Mouse (Mus musculus) embryonic fibroblast, embryonic 13.5 days (primary cell): ENCODE data around the gene Epha4.

Source experiments
- CTCF ChIP-seq: IDR thresholded peaks from 2 replicates; pipeline ENCODE4 v1.5.1; 2011; ENCODE audit warnings: mild to moderate bottlenecking, control low read depth, low read length, moderate library complexity, borderline replicate concordance; ENCODE audit not compliant: insufficient read depth
- POLR2A ChIP-seq: IDR thresholded peaks from 2 replicates; pipeline ENCODE4 v1.6.1; 2011; ENCODE audit warnings: low read depth, mild to moderate bottlenecking, control low read depth, low read length, moderate library complexity

DNA sequence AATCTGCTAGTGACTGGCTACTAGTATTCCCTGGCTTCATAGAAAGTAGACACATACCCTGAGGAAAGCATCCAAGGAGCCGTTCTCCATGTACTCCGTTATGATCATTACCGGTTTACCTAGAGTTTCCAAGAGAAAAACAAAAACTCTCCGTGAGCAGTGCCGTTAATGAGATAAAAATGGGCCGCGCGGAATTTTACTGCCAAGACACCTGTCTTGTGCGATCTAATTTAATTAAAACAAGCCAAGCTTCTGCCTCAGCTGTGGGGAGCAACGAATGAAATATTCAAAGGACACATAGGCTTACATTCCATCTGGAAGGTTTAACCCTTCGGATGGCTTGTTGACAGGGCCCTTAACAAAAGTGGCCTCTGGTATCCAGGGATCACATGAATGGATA is 131.4 kb downstream of the Epha4 start:
- no peak for TF ChIP-seq POLR2A
- TF ChIP-seq CTCF: no peak
